In genomic region chr11:61021676-61022549, GRCm38 (mm10) we compare ENCODE assay signal across 9 mouse cellular contexts. TPM values are rescaled to one million over a fixed set of nuclear protein-coding genes. Genes with fewer than 3 reads are reported as not detected.
DNase-seq lines count a peak whose midpoint lies in the region; ATAC-seq and TF ChIP-seq lines count a peak whose summit lies in the region.
"Had no signal": no experiment of that assay in that cellular context is flagged by ENCODE, and none has a peak within 500 bp of the region (broad histone marks: within the 10 kb centered on the region; RNA-seq: fewer than 3 reads in every experiment).

No protein-coding gene starts in this region.

- H3K4me1 ChIP-seq in hindbrain, postnatal 0 days (ENCODE audit: insufficient read depth, low read length): peaks cover 35% of the 10 kb centered on the region
- 0 out of 2 replicates have a peak, but pooled peaks cover 9% of the 10 kb centered on the region for H3K4me1 ChIP-seq in liver, embryonic 15.5 days (replicated peaks)
- H3K4me1 ChIP-seq in stomach, embryonic 14.5 days (ENCODE audit: control insufficient read depth, insufficient read depth, low read length): no peaks in the 10 kb centered on the region

- peak; percentile 61 for ATAC-seq in hindbrain, postnatal 0 days
- no peak for ATAC-seq in liver, embryonic 15.5 days (ENCODE audit: insufficient read depth)
- peak; percentile 10; the same call in 1 of the 2 replicates for ATAC-seq in stomach, embryonic 14.5 days (ENCODE audit: insufficient number of reproducible peaks, insufficient read depth, low FRiP score, low read depth)
- no peak for ATAC-seq in activated CD4-positive, CD25-positive, alpha-beta regulatory T cell, adult 4 months

- H3K27me3 ChIP-seq in hindbrain, postnatal 0 days (ENCODE audit: insufficient read depth, low read length): peaks cover 6% of the 10 kb centered on the region; the same call in 1 of the 2 replicates
- H3K27me3 ChIP-seq in liver, embryonic 15.5 days: peaks cover 90% of the 10 kb centered on the region
- peaks cover 51% of the 10 kb centered on the region for H3K27me3 ChIP-seq in stomach, embryonic 14.5 days (ENCODE audit: control insufficient read depth, insufficient read depth, low read length)

- H3K9me3 ChIP-seq in hindbrain, postnatal 0 days (ENCODE audit: low read length): no peaks in the 10 kb centered on the region
- no peaks in the 10 kb centered on the region for H3K9me3 ChIP-seq in liver, embryonic 15.5 days (replicated peaks)
- H3K9me3 ChIP-seq in stomach, embryonic 14.5 days (ENCODE audit: control insufficient read depth, low read depth, low read length): no peaks in the 10 kb centered on the region

- H3K36me3 ChIP-seq in hindbrain, postnatal 0 days (ENCODE audit: insufficient read depth, low read length): no peaks in the 10 kb centered on the region
- no peaks in the 10 kb centered on the region for H3K36me3 ChIP-seq in liver, embryonic 15.5 days (replicated peaks)
- no peaks in the 10 kb centered on the region for H3K36me3 ChIP-seq in stomach, embryonic 14.5 days (ENCODE audit: control insufficient read depth, insufficient read depth, low read length)

- no peak for TF ChIP-seq CTCF in hindbrain, postnatal 0 days (IDR thresholded peaks at IDR 0.05; ENCODE audit: low read depth)

- DNase-seq in heart, adult 18-20 months: peak; percentile 32 to 35
- no peak for DNase-seq in heart, adult 8-10 months (ENCODE audit: low spot score)
- peak; percentile 88 for DNase-seq in cerebellum, adult 11-12 months
- DNase-seq in frontal cortex, postnatal 25 days (ENCODE audit: low spot score in 2 of 2): peak; percentile 18 to 23
- peak; percentile 65 for DNase-seq in hindbrain, postnatal 0 days (ENCODE audit: low spot score)

- peak overlapping the region; percentile 79 for H3K4me2 ChIP-seq in hindbrain, postnatal 0 days (ENCODE audit: low read depth, low read length)
- peak overlapping the region; percentile 51 for H3K4me2 ChIP-seq in liver, embryonic 15.5 days
- H3K4me2 ChIP-seq in stomach, embryonic 14.5 days (replicated peaks; ENCODE audit: low read depth, low read length): peak overlapping the region; percentile 95

- peak overlapping the region; percentile 15; the same call in 1 of the 2 replicates for H3K27ac ChIP-seq in hindbrain, postnatal 0 days
- H3K27ac ChIP-seq in liver, embryonic 15.5 days (replicated peaks): no peak overlapping the region
- H3K27ac ChIP-seq in stomach, embryonic 14.5 days (ENCODE audit: low read length): no peak overlapping the region

- peak overlapping the region; percentile 56 for H3K9ac ChIP-seq in hindbrain, postnatal 0 days (replicated peaks; ENCODE audit: low read length)
- H3K9ac ChIP-seq in liver, embryonic 15.5 days: no peak overlapping the region
- peak overlapping the region; percentile 21; the same call in 1 of the 2 replicates for H3K9ac ChIP-seq in stomach, embryonic 14.5 days (replicated peaks; ENCODE audit: low read depth, low read length)

- H3K4me3 ChIP-seq in hindbrain, postnatal 0 days (ENCODE audit: low read length): peak overlapping the region; percentile 78
- peak overlapping the region; percentile 28 for H3K4me3 ChIP-seq in liver, embryonic 15.5 days (replicated peaks)
- peak overlapping the region; percentile 51 for H3K4me3 ChIP-seq in stomach, embryonic 14.5 days (ENCODE audit: low read depth, low read length)

- WGBS in hindbrain, postnatal 0 days: 1% methylated on average over 46 of the region's 68 CpGs
- 3% methylated on average over 68 of the region's 68 CpGs for WGBS in liver, embryonic 15.5 days (ENCODE audit: insufficient replicate concordance)
- 2% methylated on average over 68 of the region's 68 CpGs for WGBS in stomach, embryonic 14.5 days

RNA-seq across cellular contexts. Expression of gene Kcnj12, which starts 0.5 kb away (rescaled TPM):
- 10 to 100 TPM; 22.1 to 23.4 TPM for total RNA-seq in heart, adult 18-20 months (2021)
- total RNA-seq in heart, adult 8-10 months (2022): 10 to 100 TPM; 23.1 to 32.7 (median 25.0) TPM
- total RNA-seq in hindbrain, postnatal 0 days (2014; rRNA removed): 16.0 and 16.6 TPM in 2 replicates
- polyA plus RNA-seq in hindbrain, postnatal 0 days (2015; fragmentation: Nextera tagmentation; extraction: Ambion mirVana): 3.3 TPM in 2 replicates
- polyA plus RNA-seq in liver, embryonic 15.5 days (2015; fragmentation: Nextera tagmentation; extraction: Ambion mirVana): 0.08 TPM in 1 of 2 replicates, not detected in the other
- polyA plus RNA-seq in stomach, embryonic 14.5 days (2014; fragmentation: Nextera tagmentation; extraction: Ambion mirVana): 0.77 and 1.5 TPM in 2 replicates
- not detected for polyA plus RNA-seq in activated CD4-positive, CD25-positive, alpha-beta regulatory T cell, adult 4 months (2017; shearing (Covaris generic))
- total RNA-seq: neutrophil, adult 5-6 weeks had no signal

Comparison
In these comparisons a context has a peak if more than half of its experiments do, and no peak if none do; other contexts are left out.
1. ATAC-seq: peak in hindbrain, postnatal 0 days (single experiment) and stomach, embryonic 14.5 days (single experiment); none in liver, embryonic 15.5 days (single experiment) and activated CD4-positive, CD25-positive, alpha-beta regulatory T cell, adult 4 months (single experiment).
2. H3K4me3 ChIP-seq: peak in every context shown above with its lines; median percentile 78 in hindbrain, postnatal 0 days; 51 in stomach, embryonic 14.5 days; 28 in liver, embryonic 15.5 days.
3. Peak in every context shown above with its lines, with median percentiles within 50 percentile points of each other: H3K4me2 ChIP-seq.